Mouse (Mus musculus): Measurements from ENCODE around the gene Rela.

GRCm38 (mm10) chr19:5641021-5641420 lies 3.7 kb downstream of the Rela start:
- TF ChIP-seq FLI1 (IDR thresholded peaks at IDR 0.05; ENCODE audit: low read length) = no peak
- TF ChIP-seq GATA1 (IDR thresholded peaks at IDR 0.05; ENCODE audit: borderline replicate concordance, low read length) = no peak
